Mouse (Mus musculus) hindbrain, embryonic 13.5 days (tissue): Measurements from ENCODE around the gene Atp8a2. TPM values are rescaled to one million over a fixed set of nuclear protein-coding genes. Genes with fewer than 3 reads are reported as not detected.

Experiments used
- ATAC-seq: fragments of 200-750 bp; cut with Nextera tagmentation; 2 replicates; pipeline ENCODE4 v1.8.0; 2017; ENCODE audit warnings: moderate TSS enrichment; ENCODE audit not compliant: low FRiP score
- H3K27ac ChIP-seq: fragments of 300-500 bp; sonication (generic); 2 replicates; pipeline ENCODE4 v1.5.1; 2015; ENCODE audit warnings: inconsistent platforms, mild to moderate bottlenecking, moderate library complexity
- H3K27me3 ChIP-seq: fragments of 300-500 bp; sonication (generic); 2 replicates; pipeline ENCODE4 v1.6.1; 2015; ENCODE audit warnings: mild to moderate bottlenecking, inconsistent platforms
- H3K36me3 ChIP-seq: fragments of 300-500 bp; sonication (generic); 2 replicates; pipeline ENCODE4 v1.6.1; 2015; ENCODE audit warnings: mild to moderate bottlenecking, inconsistent platforms
- H3K4me1 ChIP-seq: fragments of 300-500 bp; sonication (generic); replicated peaks from 2 replicates; pipeline ENCODE4 v1.6.1; 2015; ENCODE audit warnings: inconsistent platforms
- H3K4me2 ChIP-seq: fragments of 300-500 bp; sonication (generic); 2 replicates; pipeline ENCODE4 v1.6.1; 2015; ENCODE audit warnings: inconsistent platforms, mild to moderate bottlenecking, moderate library complexity
- H3K4me3 ChIP-seq: fragments of 300-500 bp; sonication (generic); 2 replicates; pipeline ENCODE4 v1.5.1; 2015; ENCODE audit warnings: mild to moderate bottlenecking, inconsistent platforms
- H3K9ac ChIP-seq: fragments of 300-500 bp; sonication (generic); 2 replicates; pipeline ENCODE4 v1.6.1; 2015; ENCODE audit warnings: mild to moderate bottlenecking, inconsistent platforms
- H3K9me3 ChIP-seq: fragments of 300-500 bp; sonication (generic); 2 replicates; pipeline ENCODE4 v1.6.1; 2016; ENCODE audit warnings: inconsistent platforms
- WGBS: fragments of 180-500 bp; shearing (Covaris S2); methylation state at CpG from one replicate; pipeline ENCODE4 v1.1.7; 2015; 5-methylcytosine and 5-hydroxymethylcytosine counted together
- polyA plus RNA-seq: library from polyadenylated mRNA; unstranded; fragments of >200 nt; fragmentation: Nextera tagmentation; extraction: Ambion mirVana; gene quantifications from 2 replicates; pipeline ENCODE4 v1.2.1, GENCODE M21; 2015

The Atp8a2 gene
- polyA plus RNA-seq, 1 experiment from 2014 or later = 33.6 TPM

- no peak overlapping the region for H3K4me3 ChIP-seq
- no peak overlapping the region for H3K4me2 ChIP-seq
- no peaks in the 10 kb centered on the region for H3K36me3 ChIP-seq
- no peaks in the 10 kb centered on the region for H3K9me3 ChIP-seq
- H3K9ac ChIP-seq = no peak overlapping the region
- no peaks in the 10 kb centered on the region for H3K4me1 ChIP-seq
- 86% methylated on average over 6 of the region's 6 CpGs for WGBS
- no peak overlapping the region for H3K27ac ChIP-seq
- no peaks in the 10 kb centered on the region for H3K27me3 ChIP-seq
- no peak for ATAC-seq
Measured at GRCm38 (mm10) chr14:59656591-59656990, 540.4 kb downstream of the Atp8a2 start.

GRCm38 (mm10) chr14:59649337-59649736, 547.6 kb downstream of the Atp8a2 start:
- Histone ChIP-seq H3K9me3 (no peaks in the 10 kb centered on the region), H3K4me3 (no peak overlapping the region), H3K36me3 (peaks cover 2% of the 10 kb centered on the region; the same call in 1 of the 2 replicates), H3K4me1 (peaks cover 19% of the 10 kb centered on the region), H3K27me3 (peaks cover 12% of the 10 kb centered on the region), H3K27ac (no peak overlapping the region), H3K9ac (no peak overlapping the region), H3K4me2 (no peak overlapping the region)
- 0 out of 2 replicates have a peak, but pooled peaks have one; percentile 32 for ATAC-seq
- 81% methylated on average over 6 of the region's 6 CpGs for WGBS

- H3K27me3 ChIP-seq = peaks cover 13% of the 10 kb centered on the region
- H3K4me1 ChIP-seq = peaks cover 19% of the 10 kb centered on the region
- no peak overlapping the region for H3K9ac ChIP-seq
- ATAC-seq = no peak
- 85% methylated on average over 10 of the region's 10 CpGs for WGBS
- H3K4me2 ChIP-seq = no peak overlapping the region
- no peaks in the 10 kb centered on the region for H3K9me3 ChIP-seq
- no peak overlapping the region for H3K27ac ChIP-seq
- H3K4me3 ChIP-seq = no peak overlapping the region
- peaks cover 2% of the 10 kb centered on the region; the same call in 1 of the 2 replicates for H3K36me3 ChIP-seq
Measured at GRCm38 (mm10) chr14:59648611-59649010, 548.4 kb downstream of the Atp8a2 start.

DNA sequence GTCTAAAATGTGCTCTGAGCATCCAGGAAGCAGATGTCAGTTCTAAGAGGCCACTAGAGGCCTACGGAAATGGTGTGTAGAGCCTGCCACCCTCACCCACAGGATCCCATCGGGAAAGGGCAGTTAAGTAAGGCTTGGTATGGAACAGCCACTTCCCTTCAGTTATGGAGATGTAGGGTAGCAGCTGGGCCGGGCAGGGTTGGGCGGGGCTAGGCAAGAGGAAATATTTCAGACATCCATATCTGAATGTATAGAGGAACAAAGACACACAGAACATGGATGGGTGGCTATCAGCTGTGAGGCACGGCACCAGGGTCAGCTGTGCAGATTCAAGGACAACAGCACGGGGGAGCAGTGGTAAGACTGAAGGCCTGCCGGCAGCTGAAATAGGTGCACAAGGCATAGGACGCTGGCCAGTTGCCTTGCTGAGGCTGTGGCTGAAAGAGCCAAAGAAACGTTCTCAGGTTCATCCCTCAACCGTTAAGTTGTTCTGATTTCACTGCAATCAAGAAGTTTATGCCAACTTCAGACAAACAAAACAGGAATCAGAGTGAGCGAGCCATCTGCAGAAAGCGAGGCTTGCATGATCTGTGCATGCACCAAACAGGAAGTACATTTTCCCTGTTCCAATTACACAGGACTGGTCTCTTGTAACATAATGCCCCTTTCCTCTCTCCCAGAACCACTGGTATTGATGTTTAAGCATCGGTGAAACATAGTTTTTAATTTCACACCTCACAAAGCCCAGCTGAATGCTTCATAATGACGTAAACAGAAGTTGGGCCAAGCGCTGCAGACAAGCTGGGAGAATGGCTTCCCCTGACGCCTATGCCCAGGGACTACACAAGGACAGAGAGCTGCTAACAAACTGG, 549.9 kb downstream of the Atp8a2 start:
- Histone ChIP-seq H3K4me3 (no peak overlapping the region), H3K4me2 (no peak overlapping the region), H3K4me1 (peaks cover 28% of the 10 kb centered on the region), H3K27me3 (peaks cover 15% of the 10 kb centered on the region), H3K9me3 (no peaks in the 10 kb centered on the region), H3K27ac (0 out of 2 replicates have a peak overlapping the region, but pooled peaks have one; percentile 32), H3K9ac (no peak overlapping the region), H3K36me3 (peaks cover 2% of the 10 kb centered on the region; the same call in 1 of the 2 replicates)
- no peak for ATAC-seq
- WGBS = 71% methylated on average over 16 of the region's 16 CpGs

- H3K27me3 ChIP-seq = peaks cover 11% of the 10 kb centered on the region
- no peak overlapping the region for H3K27ac ChIP-seq
- H3K9me3 ChIP-seq = no peaks in the 10 kb centered on the region
- 76% methylated on average over 3 of the region's 3 CpGs for WGBS
- H3K36me3 ChIP-seq = peaks cover 2% of the 10 kb centered on the region; the same call in 1 of the 2 replicates
- ATAC-seq = no peak
- H3K9ac ChIP-seq = no peak overlapping the region
- no peak overlapping the region for H3K4me2 ChIP-seq
- no peak overlapping the region for H3K4me3 ChIP-seq
- H3K4me1 ChIP-seq = peaks cover 34% of the 10 kb centered on the region
Measured at GRCm38 (mm10) chr14:59644896-59645295, 552.1 kb downstream of the Atp8a2 start.

GRCm38 (mm10) chr14:59644166-59644565, 552.8 kb downstream of the Atp8a2 start:
- Histone ChIP-seq H3K4me2 (no peak overlapping the region), H3K9me3 (no peaks in the 10 kb centered on the region), H3K4me3 (no peak overlapping the region), H3K36me3 (peaks cover 2% of the 10 kb centered on the region; the same call in 1 of the 2 replicates), H3K27ac (no peak overlapping the region), H3K9ac (no peak overlapping the region), H3K4me1 (peaks cover 33% of the 10 kb centered on the region), H3K27me3 (peaks cover 11% of the 10 kb centered on the region)
- 87% methylated on average over 1 of the region's 1 CpGs for WGBS
- no peak for ATAC-seq

DNA sequence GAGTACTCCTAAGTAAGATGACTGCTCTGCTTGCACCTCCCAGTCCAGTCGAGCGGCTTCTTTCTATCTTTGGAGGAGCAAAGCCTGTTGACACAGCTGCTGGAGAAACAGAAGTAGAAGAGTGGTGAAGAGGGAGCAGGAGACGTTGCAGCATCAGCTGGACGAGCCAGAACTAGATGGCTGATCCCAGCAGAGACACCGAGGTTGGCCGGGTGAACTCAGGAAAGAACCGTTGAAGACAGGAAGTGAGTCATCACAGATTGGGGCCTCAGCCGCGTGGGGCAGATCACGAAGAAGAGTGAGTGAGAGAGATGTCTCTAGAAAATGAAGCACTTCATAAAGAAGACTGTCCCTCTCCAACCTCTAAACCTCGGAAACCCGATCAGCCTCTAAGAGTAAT, 553.4 kb downstream of the Atp8a2 start:
- H3K9me3 ChIP-seq = no peaks in the 10 kb centered on the region
- WGBS = 76% methylated on average over 12 of the region's 12 CpGs
- peaks cover 2% of the 10 kb centered on the region; the same call in 1 of the 2 replicates for H3K36me3 ChIP-seq
- no peak for ATAC-seq
- H3K9ac ChIP-seq = no peak overlapping the region
- H3K27me3 ChIP-seq = peaks cover 11% of the 10 kb centered on the region
- H3K4me2 ChIP-seq = no peak overlapping the region
- H3K27ac ChIP-seq = no peak overlapping the region
- peaks cover 28% of the 10 kb centered on the region for H3K4me1 ChIP-seq
- H3K4me3 ChIP-seq = no peak overlapping the region

DNA sequence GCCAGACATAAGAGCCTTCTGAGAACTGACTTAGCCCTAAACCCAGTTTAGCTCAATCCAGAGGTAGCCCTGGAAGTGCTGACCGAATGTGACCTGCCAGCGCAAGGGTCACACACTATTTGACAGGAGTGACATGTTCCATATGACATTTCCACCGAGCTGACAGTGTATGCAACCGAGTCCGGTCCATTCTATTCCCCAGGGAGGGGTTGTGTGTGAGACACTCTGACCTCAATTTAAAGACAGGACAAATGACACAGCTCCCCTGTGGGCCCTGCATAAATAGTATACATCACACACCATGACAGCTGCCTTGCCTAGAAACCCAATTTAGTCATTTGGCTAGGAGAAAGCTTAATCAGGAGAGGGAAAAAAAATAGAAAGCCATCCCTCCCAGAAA, 555.1 kb downstream of the Atp8a2 start:
- Histone ChIP-seq H3K9ac (no peak overlapping the region), H3K4me3 (no peak overlapping the region), H3K9me3 (no peaks in the 10 kb centered on the region), H3K27me3 (peaks cover 11% of the 10 kb centered on the region), H3K4me1 (peaks cover 21% of the 10 kb centered on the region), H3K36me3 (peaks cover 2% of the 10 kb centered on the region; the same call in 1 of the 2 replicates), H3K27ac (no peak overlapping the region), H3K4me2 (no peak overlapping the region)
- WGBS = 30% methylated on average over 5 of the region's 5 CpGs
- 0 out of 2 replicates have a peak, but pooled peaks have one; percentile 25 for ATAC-seq

- Histone ChIP-seq H3K4me1 (peaks cover 19% of the 10 kb centered on the region; the same call in 1 of the 2 replicates), H3K27ac (no peak overlapping the region), H3K4me2 (no peak overlapping the region), H3K9me3 (no peaks in the 10 kb centered on the region), H3K27me3 (0 out of 2 replicates have a peak, but pooled peaks cover 3% of the 10 kb centered on the region), H3K4me3 (no peak overlapping the region), H3K9ac (no peak overlapping the region), H3K36me3 (no peaks in the 10 kb centered on the region)
- 74% methylated on average over 7 of the region's 7 CpGs for WGBS
- ATAC-seq = no peak
Measured at GRCm38 (mm10) chr14:59638906-59639703, 557.9 kb downstream of the Atp8a2 start.

- H3K4me2 ChIP-seq = no peak overlapping the region
- H3K9me3 ChIP-seq = no peaks in the 10 kb centered on the region
- H3K4me3 ChIP-seq = no peak overlapping the region
- no peak overlapping the region for H3K27ac ChIP-seq
- no peak for ATAC-seq
- H3K9ac ChIP-seq = no peak overlapping the region
- H3K27me3 ChIP-seq = 0 out of 2 replicates have a peak, but pooled peaks cover 9% of the 10 kb centered on the region
- H3K36me3 ChIP-seq = no peaks in the 10 kb centered on the region
- H3K4me1 ChIP-seq = 0 out of 2 replicates have a peak, but pooled peaks cover 3% of the 10 kb centered on the region
- WGBS = 82% methylated on average over 9 of the region's 9 CpGs
Measured at GRCm38 (mm10) chr14:59633988-59634387, 563.0 kb downstream of the Atp8a2 start.

DNA sequence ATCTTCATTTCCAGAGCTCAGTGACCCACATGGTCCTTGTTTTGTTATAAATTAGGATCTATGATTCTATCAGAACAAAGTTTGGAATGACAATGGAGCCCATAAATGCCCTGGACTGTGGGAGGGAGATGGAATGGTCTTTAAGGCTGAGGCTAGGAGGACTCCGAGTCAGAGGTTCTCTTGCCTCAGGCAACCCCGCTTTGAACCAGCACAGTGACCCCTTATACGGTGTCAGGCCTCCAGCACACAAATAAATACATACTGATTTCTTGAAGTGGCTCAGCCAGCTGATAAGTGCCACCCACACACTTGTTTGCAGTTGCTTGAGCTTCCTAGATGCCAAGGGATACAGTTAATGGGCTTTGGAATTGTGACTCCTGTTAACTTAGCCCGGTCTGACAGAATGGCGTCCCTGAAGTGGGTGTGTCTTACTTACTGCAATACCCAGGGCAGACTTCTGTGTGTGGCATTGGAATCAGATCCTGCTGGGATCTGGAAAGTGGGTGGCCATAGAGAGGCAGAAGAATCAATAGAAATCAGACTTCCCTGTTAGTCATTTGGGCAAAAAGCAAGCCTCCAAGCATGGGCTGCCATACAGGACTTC, 563.6 kb downstream of the Atp8a2 start:
- Histone ChIP-seq H3K36me3 (no peaks in the 10 kb centered on the region), H3K4me1 (0 out of 2 replicates have a peak, but pooled peaks cover 3% of the 10 kb centered on the region), H3K9me3 (no peaks in the 10 kb centered on the region), H3K27me3 (0 out of 2 replicates have a peak, but pooled peaks cover 9% of the 10 kb centered on the region), H3K27ac (no peak overlapping the region), H3K9ac (no peak overlapping the region), H3K4me2 (no peak overlapping the region), H3K4me3 (no peak overlapping the region)
- ATAC-seq = no peak
- WGBS = 83% methylated on average over 5 of the region's 5 CpGs

DNA sequence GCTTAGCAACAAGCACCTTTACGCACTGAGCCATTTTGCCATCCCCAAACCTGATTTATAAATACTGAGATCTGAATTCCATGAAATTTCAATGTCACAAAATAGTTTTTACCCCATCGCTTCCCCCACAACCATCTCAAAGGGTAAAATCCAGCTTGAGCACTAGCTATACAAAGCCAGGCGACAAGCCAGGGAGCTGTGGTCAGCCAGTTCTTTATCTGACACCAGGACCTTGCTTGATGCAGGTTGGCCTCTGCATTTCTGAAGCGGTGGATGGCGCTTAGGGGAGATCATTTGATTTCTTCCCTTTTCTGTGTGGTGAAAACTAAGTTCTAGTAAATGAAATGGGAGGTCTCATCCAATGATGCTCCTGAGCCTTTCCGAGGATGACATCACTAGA, 564.9 kb downstream of the Atp8a2 start:
- Histone ChIP-seq H3K4me1 (peaks cover 14% of the 10 kb centered on the region), H3K4me3 (no peak overlapping the region), H3K4me2 (no peak overlapping the region), H3K27ac (no peak overlapping the region), H3K9ac (no peak overlapping the region), H3K9me3 (no peaks in the 10 kb centered on the region), H3K27me3 (peaks cover 20% of the 10 kb centered on the region; the same call in 1 of the 2 replicates), H3K36me3 (no peaks in the 10 kb centered on the region)
- no peak for ATAC-seq
- WGBS = 94% methylated on average over 6 of the region's 6 CpGs
